Mouse (Mus musculus) limb, embryonic 11.5 days (tissue): ENCODE results near the gene Surf2. TPM values are rescaled to one million over a fixed set of nuclear protein-coding genes. Genes with fewer than 3 reads are reported as not detected.

Source experiments
- ATAC-seq: fragments of 200-750 bp; cut with Nextera tagmentation; 2 replicates; pipeline ENCODE4 v1.8.0; 2017; ENCODE audit warnings: low read depth; ENCODE audit not compliant: insufficient number of reproducible peaks, low FRiP score, low TSS enrichment
- DNase-seq: peaks from one replicate; pipeline ENCODE4 v3.0.0-alpha.2; 2015; ENCODE audit warnings: low spot score
- H3K27ac ChIP-seq: fragments of 300-500 bp; sonication (generic); replicated peaks from 2 replicates; pipeline ENCODE4 v1.5.1; 2014; ENCODE audit warnings: low read depth, mild to moderate bottlenecking, low read length
- H3K27me3 ChIP-seq: fragments of 300-500 bp; sonication (generic); 2 replicates; pipeline ENCODE4 v1.6.1; 2014; ENCODE audit warnings: mild to moderate bottlenecking, low read length, mixed read lengths; ENCODE audit not compliant: control insufficient read depth, insufficient read depth
- H3K36me3 ChIP-seq: fragments of 300-500 bp; sonication (generic); 2 replicates; pipeline ENCODE4 v1.6.1; 2014; ENCODE audit warnings: mild to moderate bottlenecking, low read length, moderate library complexity, mixed read lengths; ENCODE audit not compliant: control insufficient read depth, insufficient read depth
- H3K4me1 ChIP-seq: fragments of 300-500 bp; sonication (generic); 2 replicates; pipeline ENCODE4 v1.6.1; 2014; ENCODE audit warnings: low read length, mixed read lengths; ENCODE audit not compliant: control insufficient read depth, insufficient read depth
- H3K4me2 ChIP-seq: fragments of 300-500 bp; sonication (generic); 2 replicates; pipeline ENCODE4 v1.6.1; 2014; ENCODE audit warnings: low read depth, mild to moderate bottlenecking, moderate library complexity; ENCODE audit not compliant: severe bottlenecking
- H3K4me3 ChIP-seq: fragments of 300-500 bp; sonication (generic); 2 replicates; pipeline ENCODE4 v1.5.1; 2014; ENCODE audit warnings: low read depth, low read length
- H3K9ac ChIP-seq: fragments of 300-500 bp; sonication (generic); 2 replicates; pipeline ENCODE4 v1.6.1; 2014; ENCODE audit warnings: mild to moderate bottlenecking, low read length
- H3K9me3 ChIP-seq: fragments of 300-500 bp; sonication (generic); 2 replicates; pipeline ENCODE4 v1.6.1; 2016; ENCODE audit warnings: low read length; ENCODE audit not compliant: control insufficient read depth
- WGBS: fragments of 180-500 bp; shearing (Covaris S2); extraction: QIAGEN DNeasy Blood & Tissue Kit; methylation state at CpG from one replicate; pipeline ENCODE4 v1.1.7; 2014; 5-methylcytosine and 5-hydroxymethylcytosine counted together
- polyA plus RNA-seq: library from polyadenylated mRNA; unstranded; fragments of >200 nt; fragmentation: Nextera tagmentation; extraction: Ambion mirVana; gene quantifications from 2 replicates; pipeline ENCODE4 v1.2.1, GENCODE M21; 2014

Surf2 gene
- polyA plus RNA-seq, 1 experiment from 2014 or later = 45.1 TPM

- Histone ChIP-seq H3K4me2 (peak within 1 kb of the TSS; percentile 81), H3K9me3 (no peaks in the 10 kb centered on the region), H3K27me3 (no peaks in the 10 kb centered on the region), H3K4me1 (peaks cover 10% of the 10 kb centered on the region; the same call in 1 of the 2 replicates), H3K4me3 (peak within 1 kb of the TSS; percentile 91), H3K36me3 (peaks cover 28% of the 10 kb centered on the region), H3K27ac (peak within 1 kb of the TSS; percentile 77), H3K9ac (peak within 1 kb of the TSS; percentile 62)
- ATAC-seq (peak; percentile 93), DNase-seq (peak; percentile 97)
- under 1% methylated on average over 41 of the region's 41 CpGs for WGBS
Measured at GRCm38 (mm10) chr2:26902467-26903220, 13.5 kb upstream of the Surf2 start, which contains the start of gene Surf6. Gene Surf6 (minus strand): TSS chr2:26902879.

GRCm38 (mm10) chr2:26903311-26903710 is 12.9 kb upstream of the Surf2 start:
- no peak for ATAC-seq
- H3K27ac ChIP-seq = peak overlapping the region; percentile 77
- no peak for DNase-seq
- peak overlapping the region; percentile 91 for H3K4me3 ChIP-seq
- H3K4me1 ChIP-seq = peaks cover 10% of the 10 kb centered on the region; the same call in 1 of the 2 replicates
- H3K27me3 ChIP-seq = no peaks in the 10 kb centered on the region
- H3K4me2 ChIP-seq = peak overlapping the region; percentile 81
- H3K36me3 ChIP-seq = peaks cover 31% of the 10 kb centered on the region
- H3K9me3 ChIP-seq = no peaks in the 10 kb centered on the region
- WGBS = 20% methylated on average over 7 of the region's 7 CpGs
- peak overlapping the region; percentile 58 for H3K9ac ChIP-seq

DNA sequence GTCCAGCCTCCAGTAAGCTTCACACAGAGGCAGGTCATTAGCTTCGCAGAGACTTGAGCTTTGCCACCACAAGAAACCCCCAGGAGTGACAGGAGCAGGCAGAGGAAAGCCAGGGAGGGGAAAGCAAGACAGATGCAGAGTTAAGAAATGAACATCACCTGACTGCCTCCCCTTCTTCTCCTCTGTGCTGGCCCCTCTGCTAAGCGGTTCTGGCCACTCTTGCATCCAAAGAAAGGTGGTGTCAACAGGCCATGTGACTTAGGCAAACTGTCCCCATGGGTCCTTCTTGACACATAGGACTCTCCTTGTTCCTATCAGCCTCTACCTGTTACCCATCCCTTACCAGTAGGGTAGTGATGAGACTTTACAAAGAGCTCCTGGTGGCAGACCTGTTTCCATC is 10.2 kb upstream of the Surf2 start:
- Histone ChIP-seq H3K4me2 (no peak overlapping the region), H3K36me3 (peaks cover 18% of the 10 kb centered on the region), H3K4me3 (no peak overlapping the region), H3K4me1 (peaks cover 21% of the 10 kb centered on the region), H3K27me3 (no peaks in the 10 kb centered on the region), H3K9me3 (no peaks in the 10 kb centered on the region), H3K27ac (no peak overlapping the region), H3K9ac (no peak overlapping the region)
- ATAC-seq (no peak), DNase-seq (no peak)
- WGBS = 89% methylated on average over 2 of the region's 2 CpGs

DNA sequence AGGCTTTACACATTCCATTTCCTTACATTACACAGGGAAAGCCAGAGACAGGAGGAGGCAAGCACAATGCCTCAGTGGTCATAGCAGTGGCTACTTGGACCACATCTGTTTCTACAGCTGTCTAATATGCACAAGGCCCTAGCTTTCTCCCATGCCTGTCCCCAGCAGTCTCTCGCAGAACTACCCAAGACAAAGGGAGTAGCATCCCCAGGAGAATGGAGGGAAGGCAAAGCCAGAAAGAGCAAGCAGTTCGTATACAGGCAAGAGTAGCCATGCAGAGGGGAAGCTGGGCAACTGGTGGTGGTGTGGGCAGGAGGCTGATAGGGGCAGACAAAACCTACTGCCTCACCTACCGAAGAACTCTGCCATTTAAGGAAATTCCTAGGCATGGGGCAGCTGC is 9.7 kb upstream of the Surf2 start:
- H3K4me2 ChIP-seq = no peak overlapping the region
- no peaks in the 10 kb centered on the region for H3K9me3 ChIP-seq
- WGBS = 91% methylated on average over 3 of the region's 3 CpGs
- no peak for DNase-seq
- H3K4me1 ChIP-seq = peaks cover 21% of the 10 kb centered on the region
- no peaks in the 10 kb centered on the region for H3K27me3 ChIP-seq
- peaks cover 18% of the 10 kb centered on the region for H3K36me3 ChIP-seq
- no peak overlapping the region for H3K9ac ChIP-seq
- no peak for ATAC-seq
- H3K27ac ChIP-seq = no peak overlapping the region
- no peak overlapping the region for H3K4me3 ChIP-seq

DNA sequence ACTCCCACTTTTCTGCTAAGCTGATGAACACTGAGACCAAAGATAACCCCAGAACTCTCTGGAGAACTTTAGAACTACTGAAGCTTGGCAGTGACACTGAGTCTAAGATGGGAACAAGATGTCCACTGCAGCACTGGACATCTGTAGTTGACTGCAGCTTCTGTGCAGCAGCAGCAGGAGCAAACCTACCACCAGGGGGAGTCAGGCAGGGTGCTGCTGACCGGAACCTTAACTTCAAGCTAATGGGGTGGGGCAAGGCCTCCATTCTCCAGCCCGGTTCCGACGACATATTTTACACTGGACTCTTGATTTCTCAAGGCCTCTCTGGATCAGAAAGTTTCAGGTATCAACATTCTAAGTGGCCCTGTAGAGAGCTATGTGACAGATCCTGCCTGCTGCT is 9.1 kb upstream of the Surf2 start:
- Histone ChIP-seq H3K4me3 (no peak overlapping the region), H3K27me3 (no peaks in the 10 kb centered on the region), H3K9ac (no peak overlapping the region), H3K4me2 (no peak overlapping the region), H3K27ac (no peak overlapping the region), H3K9me3 (no peaks in the 10 kb centered on the region), H3K4me1 (peaks cover 21% of the 10 kb centered on the region), H3K36me3 (peaks cover 20% of the 10 kb centered on the region)
- ATAC-seq (no peak), DNase-seq (peak; percentile 58)
- 67% methylated on average over 4 of the region's 4 CpGs for WGBS

GRCm38 (mm10) chr2:26908710-26909386 is 7.3 kb upstream of the Surf2 start:
- Histone ChIP-seq H3K36me3 (peaks cover 32% of the 10 kb centered on the region), H3K27me3 (no peaks in the 10 kb centered on the region), H3K9ac (peak overlapping the region; percentile 22; the same call in 1 of the 2 replicates), H3K27ac (no peak overlapping the region), H3K9me3 (no peaks in the 10 kb centered on the region), H3K4me3 (peak overlapping the region; percentile 90), H3K4me1 (peaks cover 17% of the 10 kb centered on the region), H3K4me2 (peak overlapping the region; percentile 60)
- WGBS = 87% methylated on average over 18 of the region's 18 CpGs
- DNase-seq (no peak), ATAC-seq (no peak)

- no peaks in the 10 kb centered on the region for H3K27me3 ChIP-seq
- DNase-seq (no peak), ATAC-seq (no peak)
- H3K36me3 ChIP-seq = peaks cover 32% of the 10 kb centered on the region
- H3K27ac ChIP-seq = no peak overlapping the region
- peak overlapping the region; percentile 60 for H3K4me2 ChIP-seq
- H3K9ac ChIP-seq = peak overlapping the region; percentile 81
- H3K9me3 ChIP-seq = no peaks in the 10 kb centered on the region
- peaks cover 15% of the 10 kb centered on the region for H3K4me1 ChIP-seq
- peak overlapping the region; percentile 90 for H3K4me3 ChIP-seq
Measured at GRCm38 (mm10) chr2:26909387-26909784, 6.8 kb upstream of the Surf2 start.

- DNase-seq = peak; percentile 100
- peak within 1 kb of the TSS; percentile 90 for H3K4me3 ChIP-seq
- H3K27ac ChIP-seq = peak within 1 kb of the TSS; percentile 86
- H3K27me3 ChIP-seq = no peaks in the 10 kb centered on the region
- peak; percentile 89 for ATAC-seq
- peaks cover 31% of the 10 kb centered on the region for H3K36me3 ChIP-seq
- H3K9me3 ChIP-seq = no peaks in the 10 kb centered on the region
- 1% methylated on average over 74 of the region's 74 CpGs for WGBS
- H3K4me1 ChIP-seq = peaks cover 19% of the 10 kb centered on the region
- peak within 1 kb of the TSS; percentile 98 for H3K9ac ChIP-seq
- peak within 1 kb of the TSS; percentile 93 for H3K4me2 ChIP-seq
Measured at GRCm38 (mm10) chr2:26910124-26910993, 5.8 kb upstream of the Surf2 start, which contains the start of the genes Med22 and Rpl7a. Gene Med22 (minus strand): TSS chr2:26910677. Gene Rpl7a (plus strand): TSS chr2:26910764.
